Mouse (Mus musculus) myocyte (in vitro differentiated cells): ENCODE results near the gene Olfr458. TPM values are rescaled to one million over a fixed set of nuclear protein-coding genes. Genes with fewer than 3 reads are reported as not detected.
A peak's percentile ranks its signal among the peaks of the same experiment; 100 is the strongest.

Experiments used
- H3K27me3 ChIP-seq: one replicate; pipeline ENCODE4 v1.6.1; 2011; ENCODE audit not compliant: control insufficient read depth, insufficient read depth, insufficient read length
- H3K36me3 ChIP-seq: one replicate; pipeline ENCODE4 v1.6.1; 2011; ENCODE audit not compliant: control insufficient read depth, insufficient read depth
- H3K4me2 ChIP-seq: one replicate; pipeline ENCODE4 v1.6.1; 2011; ENCODE audit warnings: low read depth, control low read depth
- H3K4me3 ChIP-seq: one replicate; pipeline ENCODE4 v1.5.1; 2011; ENCODE audit warnings: mild to moderate bottlenecking, control low read depth, moderate library complexity
- H3K79me2 ChIP-seq: one replicate; pipeline ENCODE4 v1.6.1; 2011; ENCODE audit not compliant: control insufficient read depth, insufficient read depth
- H3ac ChIP-seq: one replicate; pipeline ENCODE4 v1.6.1; 2011; ENCODE audit not compliant: control insufficient read depth, insufficient read length
- CEBPB ChIP-seq: IDR thresholded peaks from 2 replicates; pipeline ENCODE4 v1.6.1; 2011; ENCODE audit warnings: mild to moderate bottlenecking, moderate library complexity; ENCODE audit not compliant: poor library complexity, insufficient read depth, severe bottlenecking
- E2F4 ChIP-seq: IDR thresholded peaks from one replicate; pipeline ENCODE4 v1.6.1; 2011; ENCODE audit warnings: mild to moderate bottlenecking, control low read depth, moderate library complexity; ENCODE audit not compliant: insufficient read depth
- MAX ChIP-seq: IDR thresholded peaks from one replicate; pipeline ENCODE4 v1.6.1; 2011; ENCODE audit warnings: low read depth, mild to moderate bottlenecking, control low read depth
- MYOD1 ChIP-seq, 3 experiments: IDR thresholded peaks; one replicate each; pipeline ENCODE4 v1.6.1; 2011; ENCODE audit warnings: control low read depth in 2 of 3, low read depth in 2 of 3, mild to moderate bottlenecking in 2 of 3, moderate library complexity in 1 of 3; ENCODE audit not compliant: insufficient read length in 2 of 3, control insufficient read depth in 1 of 3
- MYOG ChIP-seq, 3 experiments: IDR thresholded peaks; one replicate each; pipeline ENCODE4 v1.6.1; 2011; ENCODE audit warnings: control low read depth in 2 of 3, low read depth in 2 of 3, mild to moderate bottlenecking in 2 of 3; ENCODE audit not compliant: insufficient read length in 2 of 3, control insufficient read depth in 1 of 3, insufficient read depth in 1 of 3
- POLR2A ChIP-seq: IDR thresholded peaks from one replicate; pipeline ENCODE4 v1.6.1; 2011; ENCODE audit warnings: low read depth, mild to moderate bottlenecking, control low read depth, moderate library complexity; ENCODE audit not compliant: insufficient read length
- POLR2AphosphoS2 ChIP-seq: IDR thresholded peaks from one replicate; pipeline ENCODE4 v1.6.1; 2011; ENCODE audit warnings: low read depth, control low read depth; ENCODE audit not compliant: insufficient read length
- REST ChIP-seq: IDR thresholded peaks from one replicate; pipeline ENCODE4 v1.6.1; 2011; ENCODE audit warnings: mild to moderate bottlenecking, control low read depth, moderate library complexity; ENCODE audit not compliant: insufficient read depth, insufficient read length
- SRF ChIP-seq: IDR thresholded peaks from one replicate; pipeline ENCODE4 v1.6.1; 2011; ENCODE audit warnings: low read depth; ENCODE audit not compliant: control insufficient read depth, insufficient read length
- TCF12 ChIP-seq: IDR thresholded peaks from one replicate; pipeline ENCODE4 v1.6.1; 2011; ENCODE audit warnings: mild to moderate bottlenecking, control low read depth; ENCODE audit not compliant: poor library complexity, insufficient read depth, severe bottlenecking
- TCF3 ChIP-seq: IDR thresholded peaks from one replicate; pipeline ENCODE4 v1.6.1; 2011; ENCODE audit warnings: low read depth, control low read depth; ENCODE audit not compliant: insufficient read length
- USF1 ChIP-seq: IDR thresholded peaks from one replicate; pipeline ENCODE4 v1.6.1; 2011; ENCODE audit warnings: low read depth, mild to moderate bottlenecking, control low read depth, moderate library complexity
- polyA plus RNA-seq: library from polyadenylated mRNA; unstranded; fragments of >200 nt; fragmentation: generic; extraction: Trizol; gene quantifications from one replicate; pipeline ENCODE4 v1.2.1, GENCODE M21; 2012; ENCODE audit warnings: missing spikeins

Gene Olfr458
- not detected for polyA plus RNA-seq

DNA sequence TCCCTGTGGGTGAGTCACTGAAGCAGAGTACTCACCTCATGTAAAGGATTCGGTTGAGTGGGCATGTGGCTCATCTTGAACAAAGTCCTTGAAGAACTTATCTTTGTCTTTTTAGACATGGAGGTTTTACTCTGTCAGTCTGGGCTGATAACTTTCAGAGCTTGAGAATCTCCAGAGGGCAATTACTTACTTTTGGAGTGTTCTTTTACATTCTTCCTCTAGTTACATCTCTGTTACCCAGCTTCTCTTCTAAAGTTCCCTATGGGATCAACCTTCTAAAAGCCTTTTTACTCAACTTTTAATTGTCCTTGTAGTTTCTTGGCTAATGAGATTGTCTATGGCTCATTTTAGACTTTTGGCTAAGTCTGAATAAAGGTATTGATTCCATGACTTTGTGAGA, at the start of gene Olfr458:
Olfr458 (minus strand) TSS at position 101 of the 400 bp plus-strand sequence.
- H3ac ChIP-seq: no peak within 1 kb of the TSS
- H3K27me3 ChIP-seq: no peaks in the 10 kb centered on the region
- H3K4me3 ChIP-seq: no peak within 1 kb of the TSS
- no peak within 1 kb of the TSS for H3K4me2 ChIP-seq
- H3K79me2 ChIP-seq: no peaks in the 10 kb centered on the region
- TF ChIP-seq USF1 (no peak), POLR2AphosphoS2 (no peak), MYOG (IDR thresholded peaks at IDR 0.05; ENCODE audit: control insufficient read depth in 1 of 3, insufficient read depth in 1 of 3, insufficient read length in 2 of 3, low read depth in 2 of 3) (no peak), MYOD1 (IDR thresholded peaks at IDR 0.05; ENCODE audit: control insufficient read depth in 1 of 3, insufficient read length in 2 of 3, low read depth in 2 of 3) (no peak), TCF3 (no peak), E2F4 (no peak), MAX (no peak), TCF12 (no peak), SRF (no peak), POLR2A (no peak), CEBPB (no peak), REST (no peak)
- no peaks in the 10 kb centered on the region for H3K36me3 ChIP-seq

DNA sequence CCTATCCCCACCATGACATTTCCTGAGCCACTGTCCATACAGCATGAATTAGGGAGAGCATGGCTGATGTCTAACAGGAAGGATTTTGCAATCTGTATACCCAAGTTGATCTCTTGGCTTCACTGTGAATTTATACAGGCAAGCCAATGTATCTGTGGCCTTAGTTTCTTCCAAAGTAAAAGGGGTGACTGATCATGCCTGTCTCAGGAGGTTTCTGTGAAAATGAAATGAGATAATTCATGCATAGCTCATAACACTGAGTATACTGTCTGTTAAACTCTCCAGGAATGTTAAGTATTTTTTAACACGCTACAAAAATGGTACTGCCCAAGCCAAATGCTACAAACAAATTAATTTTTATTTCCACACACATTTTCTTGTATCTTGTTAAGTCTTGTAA, 48.5 kb upstream of the Olfr458 start:
- no peak overlapping the region for H3K4me2 ChIP-seq
- H3K27me3 ChIP-seq: no peaks in the 10 kb centered on the region
- no peak overlapping the region for H3ac ChIP-seq
- H3K36me3 ChIP-seq: no peaks in the 10 kb centered on the region
- TF ChIP-seq E2F4: no peak
- TF ChIP-seq CEBPB: no peak
- TF ChIP-seq MYOD1 (IDR thresholded peaks at IDR 0.05; ENCODE audit: control insufficient read depth in 1 of 3, insufficient read length in 2 of 3, low read depth in 2 of 3): no peak
- no peak for TF ChIP-seq MAX
- TF ChIP-seq SRF: no peak
- TF ChIP-seq MYOG (IDR thresholded peaks at IDR 0.05; ENCODE audit: control insufficient read depth in 1 of 3, insufficient read depth in 1 of 3, insufficient read length in 2 of 3, low read depth in 2 of 3): no peak
- no peak for TF ChIP-seq TCF3
- no peak for TF ChIP-seq REST
- no peak for TF ChIP-seq USF1
- no peak for TF ChIP-seq TCF12
- no peak for TF ChIP-seq POLR2AphosphoS2
- TF ChIP-seq POLR2A: no peak
- H3K79me2 ChIP-seq: no peaks in the 10 kb centered on the region
- H3K4me3 ChIP-seq: no peak overlapping the region

DNA sequence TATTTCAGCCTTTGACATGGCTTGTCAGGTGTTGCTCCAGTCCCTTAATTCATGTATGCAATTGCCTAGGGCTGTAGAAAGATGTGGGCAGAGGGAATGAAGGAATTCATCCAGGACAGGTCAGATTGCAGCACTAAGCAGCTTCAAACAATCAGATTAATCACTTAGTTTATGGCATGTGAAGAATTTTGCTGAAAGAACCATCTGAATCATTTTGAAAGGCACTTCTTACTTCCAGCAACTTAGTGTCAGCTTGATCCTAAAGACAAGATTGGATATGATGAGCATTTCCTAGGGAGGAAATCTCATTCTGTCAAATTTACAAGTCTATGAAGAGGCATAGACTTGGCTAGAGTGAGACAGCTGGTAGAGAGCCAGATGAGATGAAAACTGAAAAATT, 44.3 kb upstream of the Olfr458 start:
- Histone ChIP-seq H3ac (no peak overlapping the region), H3K79me2 (no peaks in the 10 kb centered on the region), H3K4me2 (no peak overlapping the region), H3K27me3 (no peaks in the 10 kb centered on the region), H3K36me3 (no peaks in the 10 kb centered on the region), H3K4me3 (no peak overlapping the region)
- TF ChIP-seq USF1 (no peak), POLR2AphosphoS2 (no peak), TCF3 (no peak), E2F4 (no peak), POLR2A (no peak)

- Histone ChIP-seq H3K4me2 (no peak overlapping the region), H3K4me3 (no peak overlapping the region), H3K79me2 (no peaks in the 10 kb centered on the region), H3K36me3 (no peaks in the 10 kb centered on the region), H3ac (no peak overlapping the region), H3K27me3 (no peaks in the 10 kb centered on the region)
- TF ChIP-seq USF1: no peak
- TF ChIP-seq POLR2AphosphoS2: no peak
- no peak for TF ChIP-seq TCF12
- TF ChIP-seq CEBPB: no peak
- TF ChIP-seq MYOD1 (IDR thresholded peaks at IDR 0.05; ENCODE audit: control insufficient read depth in 1 of 3, insufficient read length in 2 of 3, low read depth in 2 of 3): no peak
- no peak for TF ChIP-seq MYOG (IDR thresholded peaks at IDR 0.05; ENCODE audit: control insufficient read depth in 1 of 3, insufficient read depth in 1 of 3, insufficient read length in 2 of 3, low read depth in 2 of 3)
- no peak for TF ChIP-seq SRF
- no peak for TF ChIP-seq POLR2A
- no peak for TF ChIP-seq E2F4
- no peak for TF ChIP-seq TCF3
- no peak for TF ChIP-seq REST
- no peak for TF ChIP-seq MAX
These were observed 38.5 kb upstream of the Olfr458 start for GRCm38 (mm10) chr6:42503478-42503877.

DNA sequence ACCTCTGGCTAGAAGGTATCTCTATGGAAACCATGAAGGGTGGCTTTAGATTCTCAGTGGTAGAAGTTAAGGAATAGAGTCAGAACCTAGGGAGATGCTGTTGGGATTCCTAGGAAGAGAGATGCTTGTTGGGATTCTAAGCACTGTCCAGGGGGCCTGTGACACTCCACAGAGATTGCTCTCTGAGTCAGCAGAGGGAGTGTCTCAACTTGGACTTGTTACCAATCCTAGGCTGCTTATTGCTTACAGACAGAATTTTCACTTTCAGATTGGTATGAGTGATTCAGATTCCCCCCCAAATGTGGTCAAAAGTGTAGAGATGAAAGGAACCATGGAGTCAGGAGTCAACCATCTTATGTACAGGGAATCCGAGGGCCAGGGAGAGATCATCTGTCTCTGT, 24.7 kb upstream of the Olfr458 start:
- H3K79me2 ChIP-seq: no peaks in the 10 kb centered on the region
- H3K4me2 ChIP-seq: peak overlapping the region; percentile 46
- H3K27me3 ChIP-seq: no peaks in the 10 kb centered on the region
- no peaks in the 10 kb centered on the region for H3K36me3 ChIP-seq
- no peak overlapping the region for H3ac ChIP-seq
- no peak overlapping the region for H3K4me3 ChIP-seq
- no peak for TF ChIP-seq POLR2AphosphoS2
- no peak for TF ChIP-seq MAX
- no peak for TF ChIP-seq MYOD1 (IDR thresholded peaks at IDR 0.05; ENCODE audit: control insufficient read depth in 1 of 3, insufficient read length in 2 of 3, low read depth in 2 of 3)
- TF ChIP-seq MYOG (IDR thresholded peaks at IDR 0.05; ENCODE audit: control insufficient read depth in 1 of 3, insufficient read depth in 1 of 3, insufficient read length in 2 of 3, low read depth in 2 of 3): no peak
- no peak for TF ChIP-seq TCF12
- TF ChIP-seq E2F4: no peak
- no peak for TF ChIP-seq TCF3
- no peak for TF ChIP-seq CEBPB
- TF ChIP-seq REST: no peak
- TF ChIP-seq POLR2A: no peak
- no peak for TF ChIP-seq USF1
- TF ChIP-seq SRF: no peak
